ENCODE assay signal across 8 mouse cellular contexts in the genomic region with DNA sequence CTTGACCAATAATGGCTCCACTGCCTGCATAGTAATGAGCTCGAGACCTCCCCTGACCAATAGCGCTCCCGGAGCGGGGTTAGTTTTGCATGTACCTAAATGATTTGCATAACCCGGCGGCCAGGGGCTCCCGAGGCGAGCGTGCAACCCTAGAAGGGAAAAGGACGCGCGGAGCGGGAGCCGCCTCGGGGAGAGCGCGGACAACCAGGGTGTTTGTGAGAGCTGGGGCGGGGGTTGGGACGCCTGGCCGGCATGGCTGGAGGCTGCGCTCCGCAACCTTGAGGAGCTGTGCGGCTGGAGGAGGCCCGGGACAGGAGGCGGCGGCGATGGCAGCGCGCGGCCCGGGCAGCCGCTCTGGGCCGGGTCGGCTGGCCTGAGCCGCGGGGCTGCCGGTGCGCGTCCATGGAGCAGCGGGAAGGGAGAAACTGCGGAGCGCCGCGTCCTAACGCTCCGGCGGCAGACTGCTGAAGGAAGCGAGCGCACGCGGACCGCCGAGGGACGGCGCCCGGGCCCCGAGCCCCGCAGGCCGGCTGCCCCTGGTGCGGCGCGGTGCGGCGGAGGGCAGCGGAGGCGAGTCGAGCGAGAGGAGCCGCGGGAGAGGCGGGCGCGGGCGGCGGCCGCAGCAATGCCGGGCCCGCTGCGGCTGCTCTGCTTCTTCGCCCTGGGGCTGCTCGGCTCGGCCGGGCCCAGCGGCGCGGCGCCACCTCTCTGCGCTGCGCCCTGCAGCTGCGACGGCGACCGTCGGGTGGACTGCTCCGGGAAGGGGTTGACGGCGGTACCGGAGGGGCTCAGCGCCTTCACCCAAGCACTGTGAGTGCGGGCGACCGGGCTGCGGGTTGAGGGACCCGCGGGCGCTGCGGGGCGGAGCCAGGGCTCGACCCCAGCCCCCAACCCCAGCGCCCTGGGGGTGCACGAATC. TPM values are rescaled to one million over a fixed set of nuclear protein-coding genes. Genes with fewer than 3 reads are reported as not detected.
DNase-seq lines count a peak whose midpoint lies in the region; ATAC-seq lines count a peak whose summit lies in the region.

Gene Lgr4, plus strand, starts transcription at position 152 of the 918 bp plus-strand sequence.

- peak; percentile 98 for ATAC-seq in inflammation-experienced regulatory T-cells, adult 6 months

- intact Hi-C loops in gastrocnemius, postnatal 14 days (cut with DNase I; ENCODE audit: low total_unique reads), result loop anchor here (10.0 kb wide), 1 partner anchor 77 kb away; no protein-coding TSS in a partner anchor
- intact Hi-C loops in left cerebral cortex, postnatal 10 days (cut with DNase I), result loop anchor here (10.0 kb wide), 1 partner anchor 97 kb away; the partner anchor contains the start of gene Ccdc34

- DNase-seq in adrenal gland, adult (ENCODE audit: inconsistent age in 2 of 2, low spot score in 1 of 2), result peak; percentile 98 to 100
- peak; percentile 98 for DNase-seq in embryo, embryonic 10.5 days (ENCODE audit: low spot score)
- peak; percentile 96 for DNase-seq in gastrocnemius, postnatal 14 days
- DNase-seq in left cerebral cortex, postnatal 10 days (ENCODE audit: extremely low spot score in 1 of 2, low spot score in 2 of 2), result peak; percentile 94
- DNase-seq in mesoderm, embryonic 11.5 days (ENCODE audit: low read depth, low spot score), result peak; percentile 98
- peak; percentile 91 to 94 for DNase-seq in right cerebral cortex, postnatal 36 days (ENCODE audit: low spot score in 2 of 2)
- DNase-seq in yolk sac, embryonic 10.5 days (ENCODE audit: low spot score), result peak; percentile 98

RNA-seq across cellular contexts. Expression of gene Lgr4, which starts in this region (rescaled TPM):
- 10 to 100 TPM; 17.3 to 18.8 TPM for total RNA-seq in gastrocnemius, postnatal 14 days (2021)
- polyA plus RNA-seq in inflammation-experienced regulatory T-cells, adult 6 months (2017; shearing (Covaris generic)), result under 1 TPM; 0.15 to 0.28 (median 0.19) TPM
- 10 to 100 TPM; 19.6 to 21.2 TPM for total RNA-seq in left cerebral cortex, postnatal 10 days (2021)

Comparison
In these comparisons a context has a peak if more than half of its experiments do, and no peak if none do; other contexts are left out.
1. Peak in every context shown above with its lines: DNase-seq and ATAC-seq.
2. Peak in ATAC-seq in inflammation-experienced regulatory T-cells, adult 6 months; RNA of the gene not detected or under 1 TPM.